Mouse (Mus musculus) layer of hippocampus, postnatal 36 days (tissue): ENCODE measurements at regions not wholly inside any gene's neighbourhood (a gene's known extent, or its start where the extent isn't known, plus 50 kb on each side); places are given as distances from the start of the nearest gene placed in this dataset.

Experiments used
- DNase-seq, 2 experiments: peaks; one replicate each; pipeline ENCODE4 v3.0.0; 2022

DNA sequence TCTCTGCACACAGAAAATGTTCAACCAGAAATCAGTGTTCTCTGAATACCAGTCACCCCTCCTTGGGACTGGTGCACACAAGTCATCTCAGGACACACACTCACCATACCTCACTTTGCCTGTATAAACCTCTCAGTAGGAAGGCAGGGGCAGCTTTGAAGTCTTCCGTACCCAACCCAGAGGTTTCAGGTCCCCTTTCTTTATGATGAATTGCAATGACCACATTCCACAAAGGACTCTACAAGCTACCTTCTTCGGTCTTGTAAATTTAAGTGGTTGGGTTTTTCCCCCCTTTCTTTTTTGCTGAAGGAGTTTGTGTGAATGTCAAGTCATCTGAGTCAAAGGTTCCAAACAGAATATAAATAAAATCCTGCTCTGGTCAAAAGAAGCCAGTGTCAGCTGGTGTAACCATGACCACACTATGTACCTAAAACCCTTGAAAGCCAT lies 76.9 kb upstream of the Far2 start:
- no peak for DNase-seq

DNA sequence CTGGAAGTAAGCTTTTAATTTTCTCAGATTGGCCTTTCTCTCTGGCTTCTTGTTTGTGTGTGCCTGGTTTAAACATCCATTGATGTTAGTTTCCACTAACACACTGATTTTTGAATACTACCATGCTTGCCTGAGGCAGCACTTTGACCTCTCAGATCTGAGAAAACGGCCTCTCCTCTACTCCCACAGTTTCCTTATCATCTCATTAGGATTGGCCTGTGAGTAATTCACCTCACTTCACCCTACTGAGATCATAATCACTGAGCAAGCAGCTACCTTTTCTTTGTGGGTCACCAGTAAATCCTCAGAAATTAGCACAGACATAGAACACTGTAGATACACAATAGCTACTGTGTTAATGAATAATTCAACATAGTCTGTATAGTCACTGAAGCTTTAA lies 74.5 kb upstream of the Far2 start:
- no peak for DNase-seq

DNA sequence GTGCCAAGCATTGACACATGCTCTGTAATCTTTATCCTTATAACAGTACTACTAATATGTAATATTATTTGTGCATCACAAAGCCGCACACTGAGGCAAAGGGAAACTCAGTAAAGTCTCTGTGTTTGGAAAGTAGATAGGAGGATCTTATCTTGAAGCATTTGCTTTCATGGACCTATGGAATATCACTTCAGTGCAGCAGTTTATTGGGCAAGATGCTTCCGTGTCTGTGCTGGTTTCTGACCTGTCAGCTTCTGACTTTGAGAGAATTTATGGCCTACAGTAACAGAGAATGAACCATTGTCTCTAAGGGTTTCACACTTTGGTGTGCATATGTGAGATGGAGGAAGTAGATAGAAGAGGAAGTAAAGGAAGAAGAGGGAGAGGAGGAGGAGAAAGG lies 74.0 kb upstream of the Far2 start:
- no peak for DNase-seq

DNA sequence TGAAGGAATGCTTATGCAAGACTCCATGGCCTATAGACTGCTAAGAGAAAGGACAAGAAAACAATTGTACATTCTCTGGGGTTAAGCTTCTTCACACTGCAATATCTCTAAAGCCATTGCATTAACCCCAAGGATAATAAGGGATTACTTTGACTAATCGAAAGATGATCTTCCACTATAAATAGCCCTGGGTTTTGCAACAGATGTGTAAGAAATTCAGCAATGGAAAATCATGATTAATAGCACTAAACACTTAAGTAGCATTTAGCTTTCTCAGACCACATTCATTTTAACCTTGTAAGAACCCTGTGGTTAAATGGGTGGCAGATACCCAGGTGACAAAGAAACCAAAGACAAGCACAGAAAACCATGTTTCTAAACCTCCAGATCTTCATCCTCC lies 71.1 kb upstream of the Far2 start:
- DNase-seq: no peak

DNA sequence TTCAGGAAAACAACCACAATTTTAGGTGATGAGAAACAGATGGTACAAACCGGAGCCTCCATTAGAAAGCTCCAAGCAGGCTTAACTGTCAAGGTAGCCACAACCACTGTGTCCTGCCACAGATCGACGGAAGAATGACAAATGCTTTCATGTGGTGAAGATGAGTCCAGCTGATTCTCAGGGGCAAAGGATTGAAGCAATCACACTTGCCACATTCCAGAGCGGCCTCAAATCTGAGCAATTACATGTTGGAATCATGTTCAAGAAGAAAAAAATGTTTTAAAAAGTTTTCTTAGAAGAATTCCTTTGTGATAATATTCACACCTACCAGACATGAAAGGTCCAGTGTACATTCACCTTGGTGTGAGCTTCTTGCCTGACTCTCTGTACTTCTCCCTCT lies 57.7 kb upstream of the Far2 start:
- DNase-seq: no peak
